Mouse (Mus musculus) ES-E14 (cell line): ENCODE data around the gene Hoxc11. TPM values are rescaled to one million over a fixed set of nuclear protein-coding genes. Genes with fewer than 3 reads are reported as not detected.
A peak's percentile ranks its signal among the peaks of the same experiment; 100 is the strongest.

Experiments
- DNase-seq: peaks from one replicate; pipeline ENCODE4 v3.0.0-alpha.2; 2013; ENCODE audit warnings: low read depth, low spot score
- H3K27ac ChIP-seq: 2 replicates; pipeline ENCODE4 v1.5.1; 2012; ENCODE audit warnings: low read depth, mild to moderate bottlenecking, low read length, moderate library complexity, mixed read lengths; ENCODE audit not compliant: poor library complexity, insufficient read depth, severe bottlenecking
- H3K36me3 ChIP-seq: 2 replicates; pipeline ENCODE4 v1.6.1; 2012; ENCODE audit warnings: mild to moderate bottlenecking, low read length, moderate library complexity, mixed read lengths; ENCODE audit not compliant: control insufficient read depth, poor library complexity, insufficient read depth, severe bottlenecking
- H3K4me1 ChIP-seq, 2 experiments: fragments of 150-350 bp in 1 of 2; sonication (generic) in 1 of 2; 2 replicates each; pipeline ENCODE4 v1.6.1; 2012; ENCODE audit warnings: low read length in 2 of 2, mild to moderate bottlenecking in 1 of 2, mixed read lengths in 1 of 2; ENCODE audit not compliant: control insufficient read depth in 2 of 2, insufficient read depth in 2 of 2, poor library complexity in 1 of 2
- H3K4me3 ChIP-seq, 2 experiments: fragments of 150-350 bp in 1 of 2; sonication (generic) in 1 of 2; 2 replicates each; pipeline ENCODE4 v1.5.1; 2012; ENCODE audit warnings: low read length in 2 of 2, low read depth in 1 of 2, mild to moderate bottlenecking in 1 of 2, mixed read lengths in 1 of 2; ENCODE audit not compliant: insufficient read depth in 1 of 2, poor library complexity in 1 of 2, severe bottlenecking in 1 of 2
- H3K9ac ChIP-seq: 2 replicates; pipeline ENCODE4 v1.6.1; 2012; ENCODE audit warnings: low read depth, mild to moderate bottlenecking, low read length, mixed read lengths; ENCODE audit not compliant: poor library complexity, insufficient read depth, severe bottlenecking
- H3K9me3 ChIP-seq: fragments of 150-350 bp; sonication (generic); 2 replicates; pipeline ENCODE4 v1.6.1; 2012; ENCODE audit warnings: low read depth, mild to moderate bottlenecking, low read length; ENCODE audit not compliant: control insufficient read depth, insufficient read depth
- CHD2 ChIP-seq: IDR thresholded peaks from 2 replicates; pipeline ENCODE4 v1.6.1; 2014; ENCODE audit warnings: mild to moderate bottlenecking, low read depth, low read length, inconsistent platforms
- HCFC1 ChIP-seq: IDR thresholded peaks from 2 replicates; pipeline ENCODE4 v1.6.1; 2012; ENCODE audit warnings: low read length, inconsistent platforms, borderline replicate concordance; ENCODE audit not compliant: insufficient read depth
- MAFK ChIP-seq: IDR thresholded peaks from 2 replicates; pipeline ENCODE4 v1.6.1; 2014; ENCODE audit warnings: mild to moderate bottlenecking, low read depth, low read length, inconsistent platforms; ENCODE audit not compliant: insufficient read depth
- ZC3H11A ChIP-seq: IDR thresholded peaks from 2 replicates; pipeline ENCODE4 v1.6.1; 2012; ENCODE audit warnings: low read depth, mild to moderate bottlenecking, inconsistent platforms, low read length, borderline replicate concordance
- ZNF384 ChIP-seq: IDR thresholded peaks from 2 replicates; pipeline ENCODE4 v1.6.1; 2012; ENCODE audit warnings: low read depth, low read length, inconsistent platforms
- in situ Hi-C, 2 experiments: fragments of 600-800 bp; cut with MboI; formaldehyde crosslinking; loops; one replicate each; pipeline ENCODE4 v1.15.1; 2025; ENCODE audit warnings: low sequenced_read_pairs in 2 of 2, inconsistent platforms in 1 of 2; ENCODE audit not compliant: unreplicated experiment in 2 of 2
- total RNA-seq: library from RNA; depleted of rRNA; stranded (reverse); fragments of 300-350 nt; gene quantifications from 2 replicates; pipeline ENCODE4 v1.2.3, GENCODE M21; 2012

The Hoxc11 gene
- total RNA-seq, 1 experiment = not detected

- TF ChIP-seq ZNF384 = no peak
- peak; percentile 50 for TF ChIP-seq ZC3H11A
- no peaks in the 10 kb centered on the region for H3K36me3 ChIP-seq
- H3K4me3 ChIP-seq = peak overlapping the region; percentile 35 to 40; a peak in 3 of 4 replicates
- in situ Hi-C loops = no loop called here
- H3K4me1 ChIP-seq = peaks cover 0 to 2% of the 10 kb centered on the region in 2 experiments; a peak in 1 of 4 replicates
- no peaks in the 10 kb centered on the region for H3K9me3 ChIP-seq
- H3K9ac ChIP-seq = no peak overlapping the region
- H3K27ac ChIP-seq = no peak overlapping the region
- DNase-seq = peak; percentile 88
These were observed 11.9 kb downstream of the Hoxc11 start for GRCm38 (mm10) chr15:102965892-102966775.

- Histone ChIP-seq H3K4me1 (peaks cover 0 to 2% of the 10 kb centered on the region in 2 experiments; a peak in 1 of 4 replicates), H3K36me3 (no peaks in the 10 kb centered on the region), H3K27ac (no peak within 1 kb of the TSS), H3K9ac (no peak within 1 kb of the TSS), H3K9me3 (no peaks in the 10 kb centered on the region), H3K4me3 (peak within 1 kb of the TSS; percentile 35 to 40; a peak in 3 of 4 replicates)
- TF ChIP-seq MAFK = no peak
- no peak for TF ChIP-seq ZC3H11A
- no peak for TF ChIP-seq CHD2
- TF ChIP-seq HCFC1 = no peak
- no peak for TF ChIP-seq ZNF384
- in situ Hi-C loops = no loop called here
- no peak for DNase-seq
These were observed 12.6 kb downstream of the Hoxc11 start, which contains the start of gene Hoxc10 for GRCm38 (mm10) chr15:102966776-102967311. TSS of gene Hoxc10 (plus strand) at chr15:102966796.

GRCm38 (mm10) chr15:102967312-102967510, 13.0 kb downstream of the Hoxc11 start, which contains the start of gene Hoxc5:
TSS of gene Hoxc5 (plus strand) at chr15:102967443.
- TF ChIP-seq CHD2 = no peak
- H3K9ac ChIP-seq = no peak within 1 kb of the TSS
- DNase-seq = no peak
- in situ Hi-C loops = no loop called here
- H3K4me1 ChIP-seq = peaks cover 0 to 2% of the 10 kb centered on the region in 2 experiments; a peak in 1 of 4 replicates
- H3K9me3 ChIP-seq = no peaks in the 10 kb centered on the region
- H3K27ac ChIP-seq = no peak within 1 kb of the TSS
- peak within 1 kb of the TSS; percentile 35 to 40; a peak in 3 of 4 replicates for H3K4me3 ChIP-seq
- H3K36me3 ChIP-seq = no peaks in the 10 kb centered on the region

GRCm38 (mm10) chr15:102967511-102968397, 13.5 kb downstream of the Hoxc11 start:
- Histone ChIP-seq H3K4me1 (peaks cover 0 to 2% of the 10 kb centered on the region in 2 experiments; a peak in 1 of 4 replicates), H3K36me3 (no peaks in the 10 kb centered on the region), H3K9ac (no peak overlapping the region), H3K27ac (no peak overlapping the region), H3K9me3 (no peaks in the 10 kb centered on the region), H3K4me3 (no peak overlapping the region)
- DNase-seq = no peak
- TF ChIP-seq ZC3H11A (no peak), CHD2 (no peak), HCFC1 (no peak), MAFK (no peak), ZNF384 (no peak)
- in situ Hi-C loops = no loop called here
